Mouse (Mus musculus): ENCODE measurements around the gene Ppp2r2c. TPM values are rescaled to one million over a fixed set of nuclear protein-coding genes. Genes with fewer than 3 reads are reported as not detected.

Ppp2r2c gene
- total RNA-seq, 4 experiments from 2014 or later = 5.4 to 7.2 (median 6.3) TPM

DNA sequence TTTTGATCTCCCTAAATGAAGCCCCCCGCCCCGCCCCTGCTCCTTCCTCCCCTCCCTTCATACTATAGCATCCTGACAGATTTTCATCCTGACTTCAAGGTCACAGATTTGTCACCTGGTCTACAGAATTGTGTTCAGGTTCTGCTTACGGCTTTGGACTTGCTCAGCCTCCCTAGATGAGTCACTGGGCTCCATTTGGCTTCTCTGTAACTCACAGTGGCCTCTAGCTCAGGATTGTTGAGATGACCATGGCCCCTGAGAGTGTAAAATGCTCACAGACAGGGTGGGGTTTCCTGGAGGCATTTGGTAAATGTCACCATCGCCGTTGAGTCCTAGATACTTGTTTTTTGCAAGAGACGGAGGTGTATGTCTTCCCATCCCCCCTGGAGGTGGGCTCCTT is 2.6 kb downstream of the Ppp2r2c start:
- DNase-seq (ENCODE audit: low spot score) = no peak

GRCm38 (mm10) chr5:36875956-36876355 is 7.6 kb downstream of the Ppp2r2c start:
- DNase-seq (ENCODE audit: low spot score) = no peak

GRCm38 (mm10) chr5:36876777-36877396 is 8.6 kb downstream of the Ppp2r2c start:
- DNase-seq (ENCODE audit: low spot score) = no peak

GRCm38 (mm10) chr5:36877641-36878040 is 9.3 kb downstream of the Ppp2r2c start:
- DNase-seq (ENCODE audit: low spot score) = no peak

GRCm38 (mm10) chr5:36878801-36879200 is 10.5 kb downstream of the Ppp2r2c start:
- DNase-seq (ENCODE audit: low spot score) = no peak

DNA sequence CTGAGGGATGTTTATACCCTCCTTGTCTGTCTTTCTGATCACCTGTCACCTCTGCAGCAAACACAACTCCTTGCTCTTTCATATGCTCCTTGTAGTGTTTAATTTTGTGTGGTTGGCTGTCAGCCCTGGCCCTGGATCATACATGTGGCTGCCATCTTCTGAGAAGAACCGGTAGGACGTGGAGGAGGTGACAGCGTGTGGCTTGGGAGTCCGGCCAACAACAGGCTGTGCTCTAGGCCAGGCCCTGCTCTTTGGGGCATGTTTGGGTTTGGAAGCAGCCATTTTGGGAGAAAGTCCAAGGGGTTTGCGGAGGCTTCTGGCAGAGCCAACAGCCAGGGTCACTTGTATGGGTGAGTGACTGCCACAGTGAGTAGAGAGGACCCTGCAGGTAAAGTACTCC is 12.3 kb downstream of the Ppp2r2c start:
- no peak for DNase-seq (ENCODE audit: low spot score)

DNA sequence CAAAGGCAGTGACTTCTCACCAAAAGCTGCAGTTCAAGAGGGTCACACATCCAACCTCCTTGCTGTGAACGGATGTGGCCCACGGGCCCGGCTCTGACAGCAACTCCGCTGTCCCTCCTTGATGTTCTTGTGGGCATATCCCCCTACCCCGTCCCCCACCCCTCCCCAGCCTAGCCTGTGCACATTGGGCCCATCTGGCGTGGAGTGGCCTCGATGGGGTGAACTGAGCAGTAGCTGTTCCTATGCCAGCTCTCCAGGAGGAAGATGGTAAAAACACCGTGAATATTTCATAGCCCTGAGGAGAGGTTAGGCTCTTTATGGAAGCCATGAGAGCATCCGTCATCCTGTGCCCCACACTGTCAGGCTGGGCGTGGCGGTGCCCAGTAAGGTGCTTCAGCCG is 15.2 kb downstream of the Ppp2r2c start:
- DNase-seq (ENCODE audit: low spot score) = no peak

- no peak for DNase-seq (ENCODE audit: low spot score)
These were observed 16.8 kb downstream of the Ppp2r2c start for GRCm38 (mm10) chr5:36885067-36885466.

GRCm38 (mm10) chr5:36885595-36885994 is 17.3 kb downstream of the Ppp2r2c start:
- no peak for DNase-seq (ENCODE audit: low spot score)

GRCm38 (mm10) chr5:36886298-36886697 is 18.0 kb downstream of the Ppp2r2c start:
- no peak for DNase-seq (ENCODE audit: low spot score)

DNA sequence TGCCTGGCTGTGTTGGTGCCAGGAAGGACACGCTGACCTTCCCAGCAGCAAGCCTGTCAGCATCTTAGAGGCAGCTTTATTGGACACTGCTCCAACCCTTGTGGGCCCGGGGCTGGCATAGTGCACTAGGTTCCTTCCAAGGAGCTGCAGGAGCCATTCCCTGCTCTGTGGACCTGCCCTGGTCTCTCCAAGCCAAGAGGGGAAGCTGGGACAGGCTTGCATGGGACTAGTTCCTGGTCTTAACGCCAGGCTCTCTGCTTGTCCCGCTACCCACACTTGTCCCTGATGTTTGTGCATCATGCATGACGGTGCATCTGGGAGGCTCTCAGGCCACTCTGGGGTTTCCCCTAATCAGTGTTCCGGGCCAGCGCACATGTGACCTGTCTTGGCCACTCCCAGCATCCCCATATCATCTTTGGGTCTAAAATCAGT is 18.6 kb downstream of the Ppp2r2c start:
- DNase-seq (ENCODE audit: low spot score) = no peak

- no peak for DNase-seq (ENCODE audit: low spot score)
These were observed 19.1 kb downstream of the Ppp2r2c start for GRCm38 (mm10) chr5:36887299-36887988.

GRCm38 (mm10) chr5:36888501-36888900 is 20.2 kb downstream of the Ppp2r2c start:
- DNase-seq (ENCODE audit: low spot score) = no peak

DNA sequence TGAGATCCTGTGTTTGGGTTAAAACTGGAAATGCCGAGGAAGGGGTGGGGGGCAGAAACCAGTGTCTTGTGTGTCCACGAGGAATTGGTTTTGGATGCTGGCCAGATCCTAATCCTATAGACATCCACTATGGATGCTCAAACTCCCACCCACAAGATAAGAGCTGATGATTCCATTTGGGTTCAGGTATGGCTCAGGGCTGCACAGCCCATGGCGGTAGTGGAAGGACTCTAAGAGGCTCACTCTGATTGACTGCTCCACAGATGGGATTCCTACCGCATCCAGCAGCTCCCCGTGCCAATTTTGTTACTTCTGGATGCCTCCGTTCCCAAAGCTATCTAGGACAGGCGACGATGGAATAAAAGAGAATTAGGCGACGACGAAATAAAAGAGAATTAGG is 20.6 kb downstream of the Ppp2r2c start:
- DNase-seq (ENCODE audit: low spot score) = no peak

DNA sequence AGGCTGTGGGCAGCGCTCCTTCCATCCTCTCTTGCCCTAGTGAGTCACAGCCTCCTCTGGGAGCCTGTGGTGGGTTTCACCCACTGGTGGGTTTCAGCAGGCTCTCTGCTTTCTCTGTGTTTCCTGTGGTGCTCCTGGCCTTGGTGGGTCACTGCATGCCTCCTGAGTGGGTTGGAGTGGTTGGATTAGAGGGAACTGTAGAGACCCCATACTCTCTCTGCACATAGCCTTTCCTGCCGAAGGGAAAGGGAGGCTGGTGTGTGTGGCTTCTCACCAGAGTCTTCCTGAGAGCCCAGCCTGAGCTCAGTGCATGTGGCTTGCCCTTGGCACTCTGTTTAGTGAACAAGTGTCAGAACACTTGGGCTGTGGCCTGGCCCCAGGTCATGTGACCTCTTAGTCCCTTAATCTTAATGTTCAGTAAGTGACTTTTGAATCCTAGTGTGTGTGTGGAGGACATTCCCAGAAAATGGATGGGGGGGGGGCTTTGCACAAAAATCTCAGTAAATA is 21.1 kb downstream of the Ppp2r2c start:
- DNase-seq (ENCODE audit: low spot score) = no peak

DNA sequence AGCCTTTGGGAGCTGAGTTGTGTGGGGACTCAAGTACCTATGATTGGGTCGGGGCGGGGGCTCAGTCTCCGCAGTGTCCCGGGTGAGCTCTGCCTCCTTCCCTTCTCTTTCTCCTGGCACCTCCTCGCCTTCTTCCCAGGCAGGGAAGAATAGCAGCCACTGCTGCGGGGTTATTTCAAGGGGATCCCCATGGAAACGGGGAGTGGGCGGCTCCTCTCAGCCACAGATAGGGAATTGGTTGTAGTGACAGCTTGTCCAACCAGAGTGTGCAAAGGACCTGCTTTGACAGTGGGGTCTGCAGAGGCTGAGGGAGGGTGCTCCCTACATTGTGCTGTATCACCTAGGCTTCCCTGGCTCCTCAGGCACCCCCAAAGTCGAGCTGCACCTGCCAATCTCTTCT is 22.5 kb downstream of the Ppp2r2c start:
- no peak for DNase-seq (ENCODE audit: low spot score)

GRCm38 (mm10) chr5:36891793-36892470 is 23.6 kb downstream of the Ppp2r2c start:
- DNase-seq (ENCODE audit: low spot score) = no peak

- DNase-seq (ENCODE audit: low spot score) = no peak
These were observed 24.9 kb downstream of the Ppp2r2c start for GRCm38 (mm10) chr5:36893263-36893662.

DNA sequence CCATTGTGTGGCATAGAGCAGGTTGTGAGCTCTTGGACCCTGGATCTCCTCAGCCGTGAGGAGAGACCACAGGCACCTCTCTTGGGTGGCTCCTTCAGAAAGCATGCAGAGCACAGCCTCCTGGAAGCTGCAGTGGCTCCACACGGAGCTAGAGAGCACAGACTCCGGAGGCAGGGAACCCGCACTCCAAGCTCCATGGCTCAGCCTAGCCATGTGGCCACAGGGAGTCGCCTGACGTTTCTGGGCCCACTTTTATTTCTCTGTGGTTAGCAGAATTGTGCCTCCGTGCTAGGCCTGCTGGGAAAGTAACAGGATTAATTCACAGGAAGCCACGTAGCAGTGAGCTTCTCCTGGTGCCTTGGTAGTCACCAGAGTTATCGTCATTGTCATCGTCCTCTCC is 25.8 kb downstream of the Ppp2r2c start:
- no peak for DNase-seq (ENCODE audit: low spot score)

DNA sequence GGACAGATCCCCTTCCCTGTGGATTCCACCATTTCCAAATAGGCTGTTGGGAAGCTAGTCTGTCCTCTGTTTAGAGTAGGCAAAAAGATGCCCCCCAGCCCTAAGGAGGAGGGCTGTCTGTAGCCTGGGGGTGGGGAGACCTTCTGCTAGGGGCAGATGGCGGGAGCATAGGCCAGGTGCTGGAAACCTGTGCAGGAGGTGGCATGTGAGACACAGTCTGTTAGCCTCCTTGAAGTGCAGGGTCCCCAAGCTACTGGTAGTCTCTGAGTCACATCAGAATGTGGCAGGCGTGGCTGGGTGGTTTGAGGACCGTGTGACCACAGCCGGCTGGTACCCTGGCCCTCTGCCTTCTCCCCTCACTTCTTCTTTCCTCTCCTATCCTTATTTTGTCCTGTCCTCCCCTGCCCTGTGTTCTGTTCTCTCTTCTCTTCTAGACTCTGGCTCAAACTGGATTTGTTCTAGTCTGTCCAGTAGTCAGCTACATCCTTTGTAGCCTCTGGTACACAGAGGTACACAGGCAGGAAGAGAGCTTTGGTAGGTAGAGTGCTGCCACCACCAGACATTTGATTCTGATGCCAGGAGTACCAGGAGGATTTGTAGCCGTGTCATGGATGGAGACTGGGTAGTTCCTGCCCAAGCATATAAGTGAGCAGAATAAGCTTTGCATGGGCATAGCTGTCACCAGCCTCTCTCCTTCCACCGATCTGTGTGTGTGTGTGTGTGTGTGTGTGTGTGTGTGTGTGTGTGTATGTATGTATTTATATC is 26.5 kb downstream of the Ppp2r2c start:
- DNase-seq (ENCODE audit: low spot score) = no peak

GRCm38 (mm10) chr5:36895621-36896573 is 27.6 kb downstream of the Ppp2r2c start:
- no peak for DNase-seq (ENCODE audit: low spot score)

Measured in heart, adult 8-10 months (tissue).